Mouse (Mus musculus) adrenal gland, postnatal 4 days (tissue): Measurements from ENCODE around the gene Celsr1. TPM values are rescaled to one million over a fixed set of nuclear protein-coding genes. Genes with fewer than 3 reads are reported as not detected.

Source experiments
- DNase-seq, 2 experiments: peaks; one replicate each; pipeline ENCODE4 v3.0.0; 2021 to 2022; ENCODE audit warnings: low spot score in 2 of 2, mixed read lengths in 2 of 2
- total RNA-seq, 2 experiments: library from RNA; stranded (reverse); gene quantifications; 2 replicates each; pipeline ENCODE4 v1.2.3; 2021

Celsr1 gene
- total RNA-seq, 2 experiments from 2014 or later, result 11.0 to 14.8 TPM

- DNase-seq, result no peak
These were observed 2.3 kb upstream of the Celsr1 start for GRCm38 (mm10) chr15:86035913-86036312.

DNA sequence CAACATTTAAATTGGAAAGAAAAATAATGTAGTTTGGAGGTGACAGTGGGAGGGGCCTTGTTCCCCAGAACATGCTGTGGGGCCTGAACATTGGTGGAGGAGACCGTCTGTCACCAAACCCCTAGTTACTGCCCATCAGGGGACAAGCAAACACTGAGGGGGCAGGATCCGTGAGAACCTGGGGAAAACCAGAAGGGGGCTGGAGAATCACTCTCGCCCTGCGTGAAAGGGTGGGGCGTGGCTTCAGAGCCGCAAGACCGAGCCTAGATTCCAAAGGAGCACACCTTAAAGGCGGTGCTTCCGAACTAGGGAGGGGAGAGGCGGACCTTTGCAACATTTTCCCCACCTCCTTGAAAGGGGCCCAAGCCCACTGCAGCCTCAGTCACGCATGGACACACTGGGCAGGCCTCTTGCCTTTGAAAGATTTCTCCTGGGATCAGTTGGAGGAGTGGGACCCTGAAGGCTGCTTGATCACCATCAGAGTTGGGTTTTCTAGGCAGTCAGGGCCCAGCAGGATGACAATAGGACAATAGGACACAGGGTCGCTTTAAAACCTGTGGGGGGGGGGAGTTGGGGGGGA lies 1.3 kb upstream of the Celsr1 start:
- DNase-seq, result no peak

DNA sequence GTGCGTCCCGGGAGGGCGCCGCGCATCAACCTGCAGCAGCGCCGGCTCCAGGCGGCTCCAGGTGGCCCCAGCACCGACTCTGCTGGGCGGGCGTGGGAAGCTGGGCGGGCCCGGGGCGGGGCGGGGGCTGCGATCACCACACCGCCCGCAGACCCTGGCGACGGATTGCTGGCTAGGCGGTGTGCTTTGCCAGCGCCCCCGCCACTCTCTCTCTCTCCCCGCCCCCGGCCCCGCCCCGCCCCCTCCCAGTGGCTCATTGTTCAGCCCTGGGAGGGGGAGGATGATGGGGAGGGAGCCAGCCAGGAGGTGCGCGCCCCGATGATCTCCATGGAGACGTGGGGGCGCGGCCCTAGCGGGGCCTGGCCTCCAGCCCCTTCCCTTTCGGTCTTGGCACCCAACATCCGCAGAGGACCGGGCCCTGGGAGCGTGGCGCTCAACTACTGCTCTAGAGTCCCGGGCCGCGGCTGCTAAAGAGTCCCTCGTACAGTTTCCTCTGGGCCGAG lies 495 bp upstream of the Celsr1 start:
- no peak for DNase-seq

GRCm38 (mm10) chr15:86032811-86033190 lies 776 bp downstream of the Celsr1 start:
- no peak for DNase-seq

- no peak for DNase-seq
These were observed 3.6 kb downstream of the Celsr1 start for GRCm38 (mm10) chr15:86029981-86030380.

DNA sequence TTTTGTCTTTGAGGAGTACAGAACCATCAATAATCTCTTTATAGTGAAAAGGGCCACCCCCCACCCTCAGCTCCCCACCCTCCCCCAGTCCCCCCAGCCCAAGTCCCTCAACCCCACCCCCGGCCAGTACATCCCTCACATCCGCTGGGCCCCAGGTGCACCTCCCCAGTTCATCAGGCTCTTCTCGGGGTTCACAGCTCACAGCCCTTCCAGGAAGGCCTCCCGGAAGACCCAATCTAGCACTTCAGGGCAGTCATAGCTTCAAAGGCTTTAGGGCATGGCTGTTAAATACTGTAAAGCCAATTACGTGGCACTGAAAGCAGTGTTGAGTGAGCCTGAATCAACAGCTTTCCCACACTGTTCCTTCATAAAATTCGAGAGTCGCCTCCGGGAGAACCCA lies 5.7 kb downstream of the Celsr1 start:
- no peak for DNase-seq

DNA sequence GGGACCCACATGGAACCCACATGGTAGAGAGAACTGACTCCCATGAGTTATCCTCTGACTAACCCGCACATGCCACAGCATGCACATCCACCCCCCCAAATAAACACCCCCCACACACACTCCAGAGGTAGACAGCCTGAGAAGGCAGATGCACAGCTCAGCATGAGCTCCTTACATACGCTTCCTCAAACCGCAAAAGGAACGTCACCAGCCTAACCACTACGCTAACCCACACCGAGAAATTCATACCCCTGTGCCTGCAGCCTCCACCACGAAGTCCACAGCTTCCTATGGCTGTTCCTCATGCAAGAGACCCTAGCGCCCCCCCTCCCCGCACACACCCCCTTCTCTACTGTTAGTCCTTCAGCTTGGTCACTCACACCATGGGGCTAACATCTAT lies 11.6 kb downstream of the Celsr1 start:
- DNase-seq, result no peak

DNA sequence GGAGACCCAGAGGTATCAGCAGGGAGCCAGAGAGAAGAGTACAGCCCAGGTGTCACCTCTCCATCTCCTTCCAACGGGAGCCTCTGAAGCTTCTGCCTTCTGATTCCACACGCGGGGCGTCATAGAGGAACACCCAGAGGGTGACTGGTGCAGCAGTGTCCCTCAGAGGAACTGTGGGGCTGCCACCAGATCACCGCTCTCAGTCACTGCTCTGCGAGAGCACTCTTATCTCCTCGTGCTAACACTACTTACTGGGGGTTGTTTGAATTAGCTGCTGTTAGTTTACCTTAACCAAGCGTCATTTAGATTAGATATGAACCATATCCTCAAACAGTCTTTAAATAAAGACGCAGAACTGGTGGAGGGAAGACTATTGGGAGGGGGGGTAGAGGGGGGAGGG lies 12.3 kb downstream of the Celsr1 start:
- DNase-seq, result no peak

- no peak for DNase-seq
These were observed 13.6 kb downstream of the Celsr1 start for GRCm38 (mm10) chr15:86020008-86020407.

GRCm38 (mm10) chr15:86018753-86019512 lies 14.6 kb downstream of the Celsr1 start:
- no peak for DNase-seq

- DNase-seq, result no peak
These were observed 16.2 kb downstream of the Celsr1 start for GRCm38 (mm10) chr15:86017336-86017735.

DNA sequence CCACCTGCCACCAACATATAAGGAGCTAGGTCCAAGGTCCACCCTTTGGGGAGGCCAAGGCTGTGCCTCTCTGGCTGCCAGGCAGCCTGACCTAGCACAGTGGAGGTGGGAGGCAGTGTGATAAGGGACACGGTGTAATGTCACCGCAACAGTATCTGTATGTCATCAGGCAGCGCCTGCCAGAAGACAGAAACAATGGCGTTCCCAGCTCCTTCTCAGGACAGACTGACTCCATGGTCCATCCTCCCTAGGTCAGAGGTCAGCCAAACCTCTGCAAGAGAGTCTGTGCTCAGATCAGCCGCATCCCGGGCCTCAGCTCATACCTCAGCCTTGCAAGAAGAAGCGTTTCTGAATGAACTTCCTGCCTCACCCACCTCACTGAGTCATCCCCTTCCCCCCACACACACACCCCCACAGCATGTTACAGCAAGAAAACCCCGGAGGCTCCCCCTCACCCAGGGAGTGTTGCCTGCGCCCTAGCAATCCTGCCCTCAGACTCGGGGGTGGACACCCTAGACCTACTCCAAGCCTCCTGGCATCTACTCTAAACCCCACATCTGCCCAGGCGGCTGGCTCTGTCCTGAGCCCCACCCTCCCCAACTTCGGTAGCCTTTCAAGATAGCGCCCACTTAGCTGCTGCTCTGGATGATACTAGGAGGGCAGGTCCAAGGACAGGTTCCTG lies 17.6 kb downstream of the Celsr1 start:
- DNase-seq, result no peak

GRCm38 (mm10) chr15:86015026-86015425 lies 18.6 kb downstream of the Celsr1 start:
- no peak for DNase-seq

DNA sequence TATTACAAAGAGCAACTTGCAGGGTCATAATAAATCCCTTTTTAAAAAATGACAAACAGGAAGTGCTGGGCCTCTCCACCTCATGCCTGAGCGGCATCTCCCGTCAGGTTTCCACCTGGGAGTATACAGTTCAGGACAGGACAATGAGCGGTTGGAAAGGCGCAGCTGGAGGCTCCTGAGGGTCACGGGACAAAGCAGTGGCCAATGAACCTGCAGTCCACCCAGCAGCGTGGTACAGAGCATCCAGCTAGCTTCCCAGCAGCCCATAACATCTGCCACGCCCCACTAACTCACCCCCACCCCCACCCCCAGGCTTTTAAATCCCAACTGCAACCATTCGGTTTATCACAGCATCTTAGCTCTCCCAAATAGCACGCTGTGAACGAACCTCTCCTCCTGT lies 19.9 kb downstream of the Celsr1 start:
- DNase-seq, result no peak

DNA sequence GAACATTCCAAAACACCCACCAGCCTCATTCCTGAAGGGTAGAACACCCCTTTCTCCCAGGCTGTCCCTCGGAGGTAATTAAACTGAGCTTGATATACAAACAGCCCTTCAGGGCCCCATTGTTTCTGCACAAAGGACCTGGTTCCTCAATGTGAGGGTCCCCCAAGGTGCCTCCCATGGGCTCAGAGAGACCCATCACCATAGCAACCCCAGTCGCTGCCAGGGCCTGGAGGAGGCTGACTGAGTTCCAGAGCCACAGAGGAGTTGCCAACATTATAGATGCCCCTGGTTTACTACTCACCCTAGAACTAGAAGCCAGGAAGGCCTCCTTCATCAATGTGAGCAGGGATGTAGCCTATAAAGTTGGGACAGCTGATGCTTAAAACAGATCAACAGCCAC lies 20.4 kb downstream of the Celsr1 start:
- no peak for DNase-seq

- no peak for DNase-seq
These were observed 25.9 kb downstream of the Celsr1 start for GRCm38 (mm10) chr15:86007690-86008121.

- DNase-seq, result no peak
These were observed 27.7 kb downstream of the Celsr1 start for GRCm38 (mm10) chr15:86005691-86006525.

DNA sequence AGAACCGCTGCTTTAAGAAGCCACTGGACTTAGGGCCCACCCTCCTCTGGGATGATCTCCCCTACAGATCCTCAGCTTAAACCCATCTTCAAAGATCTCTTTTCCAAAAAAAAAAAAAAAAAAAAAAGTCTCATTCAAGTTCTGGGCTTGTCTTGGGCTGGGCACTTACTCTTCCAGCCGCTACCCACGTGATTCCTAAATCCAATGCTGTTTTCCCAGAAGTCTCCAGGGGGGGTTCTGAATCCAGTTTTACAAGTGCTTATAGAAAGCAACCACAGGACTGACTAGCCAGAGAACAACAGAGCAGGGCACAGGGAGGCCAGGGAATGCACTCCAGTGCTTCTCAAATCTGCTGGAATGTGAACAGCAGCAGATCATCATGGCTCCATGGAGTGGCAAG lies 29.5 kb downstream of the Celsr1 start:
- no peak for DNase-seq

GRCm38 (mm10) chr15:86000706-86001292 lies 32.8 kb downstream of the Celsr1 start:
- DNase-seq, result no peak

DNA sequence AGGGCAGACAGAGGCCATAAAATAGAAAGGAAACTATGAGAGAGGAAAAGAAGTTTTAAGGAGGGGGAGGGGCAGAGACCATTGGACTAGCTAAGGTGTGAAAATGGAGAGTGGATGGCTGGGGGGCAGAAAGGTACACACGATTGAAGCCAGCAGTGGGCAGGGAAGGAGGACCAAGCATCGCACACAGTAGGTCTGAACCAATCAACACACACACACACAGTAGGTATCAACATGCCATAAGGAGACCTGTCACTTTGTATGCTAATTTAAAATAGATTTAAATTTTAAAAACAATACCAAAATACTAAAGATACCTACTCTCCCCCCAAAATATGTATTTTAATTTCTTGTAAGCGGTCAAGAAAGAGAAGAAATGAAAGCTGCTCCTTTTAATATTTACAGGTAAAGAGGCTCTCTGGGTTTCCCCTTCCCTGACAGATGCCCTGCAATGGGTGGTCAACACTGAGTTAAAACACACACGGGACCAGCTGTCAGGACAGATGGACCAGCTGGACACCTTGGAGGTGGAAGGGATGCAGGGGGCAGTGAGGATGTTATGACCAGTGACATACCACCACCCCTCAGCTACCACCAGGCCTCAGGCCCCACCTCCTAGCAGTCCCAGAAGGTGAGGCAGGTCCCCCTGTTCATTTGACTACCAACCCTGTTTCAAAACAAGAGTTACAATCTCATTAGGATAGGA lies 34.9 kb downstream of the Celsr1 start:
- DNase-seq, result no peak
